Mouse (Mus musculus) liver, embryonic 13.5 days (tissue): ENCODE measurements around the gene Map1b. TPM values are rescaled to one million over a fixed set of nuclear protein-coding genes. Genes with fewer than 3 reads are reported as not detected.

Experiments used
- ATAC-seq: fragments of 200-750 bp; cut with Nextera tagmentation; 2 replicates; pipeline ENCODE4 v1.8.0; 2017; ENCODE audit warnings: low read depth, mild to moderate bottlenecking, moderate number of reproducible peaks, moderate library complexity
- DNase-seq: peaks from one replicate; pipeline ENCODE4 v3.0.0; 2022
- H3K27ac ChIP-seq: fragments of 300-500 bp; sonication (generic); 2 replicates; pipeline ENCODE4 v1.5.1; 2015; ENCODE audit warnings: moderate library complexity, mild to moderate bottlenecking, inconsistent platforms
- H3K27me3 ChIP-seq: fragments of 300-500 bp; sonication (generic); 2 replicates; pipeline ENCODE4 v1.6.1; 2015; ENCODE audit warnings: mild to moderate bottlenecking, inconsistent platforms
- H3K36me3 ChIP-seq: fragments of 300-500 bp; sonication (generic); 2 replicates; pipeline ENCODE4 v1.6.1; 2015; ENCODE audit warnings: mild to moderate bottlenecking, inconsistent platforms
- H3K4me1 ChIP-seq: fragments of 300-500 bp; sonication (generic); replicated peaks from 2 replicates; pipeline ENCODE4 v1.6.1; 2015; ENCODE audit warnings: inconsistent platforms
- H3K4me2 ChIP-seq: fragments of 300-500 bp; sonication (generic); 2 replicates; pipeline ENCODE4 v1.6.1; 2015; ENCODE audit warnings: inconsistent platforms, mild to moderate bottlenecking, moderate library complexity
- H3K4me3 ChIP-seq: fragments of 300-500 bp; sonication (generic); replicated peaks from 2 replicates; pipeline ENCODE4 v1.5.1; 2015; ENCODE audit warnings: mild to moderate bottlenecking, inconsistent platforms
- H3K9ac ChIP-seq: fragments of 300-500 bp; sonication (generic); 2 replicates; pipeline ENCODE4 v1.6.1; 2015; ENCODE audit warnings: mild to moderate bottlenecking, inconsistent platforms
- H3K9me3 ChIP-seq: fragments of 300-500 bp; sonication (generic); replicated peaks from 2 replicates; pipeline ENCODE4 v1.6.1; 2016; ENCODE audit warnings: inconsistent platforms
- WGBS: fragments of 180-500 bp; shearing (Covaris S2); methylation state at CpG from one replicate; pipeline ENCODE4 v1.1.7; 2015; ENCODE audit not compliant: insufficient replicate concordance; 5-methylcytosine and 5-hydroxymethylcytosine counted together
- polyA plus RNA-seq: library from polyadenylated mRNA; unstranded; fragments of >200 nt; fragmentation: Nextera tagmentation; extraction: Ambion mirVana; gene quantifications from 2 replicates; pipeline ENCODE4 v1.2.1, GENCODE M21; 2015

Map1b gene
- polyA plus RNA-seq, 1 experiment from 2014 or later: 5.4 TPM

DNA sequence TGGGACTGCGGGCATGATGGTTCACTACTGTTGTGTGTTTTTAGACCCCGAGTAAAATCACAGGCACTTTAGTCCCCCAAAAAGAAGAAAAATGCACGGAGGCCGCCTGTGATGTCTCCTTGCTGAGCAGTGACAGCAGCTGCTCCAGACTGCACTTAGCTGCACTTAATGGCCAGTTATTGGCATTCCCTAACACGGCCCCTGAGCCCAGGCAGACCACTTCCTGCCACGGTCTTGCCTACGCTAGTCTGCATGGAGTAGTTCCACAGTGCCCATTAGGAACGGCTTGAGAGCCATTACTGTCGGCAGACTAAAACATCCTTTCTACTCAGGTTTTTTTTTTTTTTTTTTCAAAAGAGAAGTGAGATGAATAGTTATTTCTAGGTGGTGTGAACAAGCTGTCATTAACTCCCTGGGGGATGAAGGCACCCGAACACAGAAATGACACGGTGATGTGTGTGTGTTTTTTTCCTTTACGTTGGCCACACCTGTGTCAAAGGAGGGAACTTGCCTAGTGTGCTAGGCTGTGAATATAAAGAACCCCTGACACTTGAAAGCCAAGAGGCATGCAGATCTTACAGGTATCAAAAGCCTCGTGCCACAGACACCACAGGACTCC is 14.1 kb downstream of the Map1b start:
- WGBS: 45% methylated on average over 13 of the region's 13 CpGs
- DNase-seq (no peak), ATAC-seq (no peak)
- Histone ChIP-seq H3K4me1 (no peaks in the 10 kb centered on the region), H3K27ac (no peak overlapping the region), H3K4me2 (no peak overlapping the region), H3K27me3 (no peaks in the 10 kb centered on the region), H3K4me3 (no peak overlapping the region), H3K9ac (no peak overlapping the region), H3K9me3 (no peaks in the 10 kb centered on the region), H3K36me3 (no peaks in the 10 kb centered on the region)

DNA sequence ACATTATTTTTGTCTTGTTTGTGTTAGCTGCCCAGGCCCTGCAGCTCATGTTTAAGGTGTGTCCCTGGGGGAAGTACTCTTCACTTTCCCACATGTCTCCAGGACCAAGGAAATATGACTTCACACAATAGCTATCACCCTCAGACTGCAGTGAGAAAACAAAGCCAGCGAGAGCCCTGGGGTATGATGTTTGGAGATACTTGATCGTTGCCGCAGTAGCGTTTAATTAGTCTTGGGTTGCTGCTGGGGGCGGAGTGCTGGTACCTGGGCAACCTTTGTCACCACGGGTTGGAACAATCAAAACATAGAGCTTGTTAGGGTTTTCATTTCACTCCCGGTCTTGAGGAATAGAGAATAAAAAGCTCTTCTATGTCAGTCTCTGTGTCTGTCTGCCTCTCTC is 14.9 kb downstream of the Map1b start:
- no peaks in the 10 kb centered on the region for H3K9me3 ChIP-seq
- H3K4me3 ChIP-seq: no peak overlapping the region
- H3K27ac ChIP-seq: no peak overlapping the region
- 68% methylated on average over 7 of the region's 7 CpGs for WGBS
- no peaks in the 10 kb centered on the region for H3K36me3 ChIP-seq
- no peak overlapping the region for H3K4me2 ChIP-seq
- H3K4me1 ChIP-seq: no peaks in the 10 kb centered on the region
- no peaks in the 10 kb centered on the region for H3K27me3 ChIP-seq
- H3K9ac ChIP-seq: no peak overlapping the region
- no peak for DNase-seq
- ATAC-seq: no peak

DNA sequence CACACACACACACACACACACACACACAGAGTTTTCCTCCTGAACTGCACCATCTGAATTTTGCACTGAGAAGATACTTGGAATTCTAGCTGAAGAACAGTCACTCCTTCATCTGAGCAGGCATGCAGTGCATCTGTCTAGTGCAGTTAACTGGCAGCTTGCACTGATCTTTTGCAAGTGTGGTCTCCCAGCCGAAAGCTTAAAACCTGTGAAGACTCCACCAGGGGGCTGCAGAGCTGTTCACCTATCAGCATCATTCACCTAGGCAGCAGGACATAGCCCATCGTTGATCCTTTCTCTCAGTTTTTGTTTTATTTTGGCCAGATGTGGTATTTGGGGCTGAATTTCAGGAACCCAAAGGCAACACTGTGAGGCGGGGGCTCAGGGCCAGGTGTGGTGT is 15.7 kb downstream of the Map1b start:
- ATAC-seq: no peak
- no peaks in the 10 kb centered on the region for H3K27me3 ChIP-seq
- no peak overlapping the region for H3K4me3 ChIP-seq
- H3K4me2 ChIP-seq: no peak overlapping the region
- no peaks in the 10 kb centered on the region for H3K4me1 ChIP-seq
- 56% methylated on average over 3 of the region's 3 CpGs for WGBS
- H3K9ac ChIP-seq: no peak overlapping the region
- no peak overlapping the region for H3K27ac ChIP-seq
- H3K9me3 ChIP-seq: no peaks in the 10 kb centered on the region
- no peak for DNase-seq
- H3K36me3 ChIP-seq: no peaks in the 10 kb centered on the region

DNA sequence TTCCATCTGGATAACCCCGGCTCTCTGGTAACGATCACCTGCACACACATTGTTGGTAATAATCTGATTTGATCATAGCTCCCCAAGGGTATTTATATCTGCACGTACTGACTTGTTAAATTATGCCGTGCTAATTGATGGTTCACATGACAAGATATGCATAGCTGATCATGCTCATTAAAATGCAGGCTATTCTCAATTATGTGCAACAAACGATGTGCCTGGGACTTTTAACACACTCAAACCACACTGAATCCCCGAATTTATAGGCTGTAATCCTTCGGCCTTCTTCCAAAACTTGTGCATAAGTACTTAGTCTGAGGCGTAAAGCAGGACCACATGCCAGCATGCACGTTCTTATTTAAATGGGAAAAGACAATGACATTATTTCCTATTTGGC is 16.6 kb downstream of the Map1b start:
- Histone ChIP-seq H3K9me3 (no peaks in the 10 kb centered on the region), H3K27me3 (no peaks in the 10 kb centered on the region), H3K27ac (no peak overlapping the region), H3K4me2 (no peak overlapping the region), H3K4me1 (no peaks in the 10 kb centered on the region), H3K4me3 (no peak overlapping the region), H3K9ac (no peak overlapping the region), H3K36me3 (no peaks in the 10 kb centered on the region)
- DNase-seq (no peak), ATAC-seq (no peak)
- 72% methylated on average over 9 of the region's 9 CpGs for WGBS

DNA sequence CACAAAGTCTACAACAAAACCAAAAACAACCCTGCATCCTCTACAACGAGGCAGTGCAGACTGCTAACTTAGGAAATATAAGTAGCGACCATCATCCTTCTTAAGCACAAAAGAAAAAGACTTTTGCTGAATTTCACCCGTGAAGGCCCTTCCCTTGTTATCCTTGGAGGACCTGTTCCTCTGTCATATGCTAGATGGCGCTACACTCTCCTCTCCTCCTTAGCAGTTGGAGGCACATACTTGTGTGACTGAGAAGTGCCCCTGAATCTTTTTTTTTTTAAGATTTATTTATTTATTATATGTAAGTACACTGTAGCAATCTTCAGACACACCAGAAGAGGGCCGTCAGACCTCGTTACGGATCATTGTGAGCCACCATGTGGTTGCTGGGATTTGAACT is 20.2 kb downstream of the Map1b start:
- no peak for DNase-seq
- WGBS: 59% methylated on average over 7 of the region's 7 CpGs

DNA sequence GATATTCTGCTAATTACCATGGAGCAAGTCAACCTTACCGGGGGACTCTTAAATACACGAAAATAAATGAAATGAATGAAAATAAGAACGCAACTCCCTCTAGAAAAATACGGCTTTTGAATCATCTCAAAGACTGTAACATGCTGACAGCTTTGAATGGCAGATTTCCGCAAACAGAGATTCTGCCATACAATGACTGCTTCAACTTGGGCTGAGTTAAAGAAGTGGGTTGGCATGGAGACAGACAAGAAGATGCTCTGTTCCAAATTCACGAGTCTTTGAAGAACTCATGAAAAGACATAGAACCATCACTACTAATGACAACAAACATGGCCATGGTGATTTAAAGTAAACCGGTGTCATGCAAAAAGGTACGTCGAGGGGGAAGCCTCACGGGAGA is 21.9 kb downstream of the Map1b start:
- ATAC-seq: no peak
- Histone ChIP-seq H3K4me1 (no peaks in the 10 kb centered on the region), H3K27me3 (no peaks in the 10 kb centered on the region), H3K4me2 (no peak overlapping the region), H3K27ac (no peak overlapping the region), H3K9ac (no peak overlapping the region), H3K36me3 (no peaks in the 10 kb centered on the region), H3K4me3 (no peak overlapping the region), H3K9me3 (no peaks in the 10 kb centered on the region)
- DNase-seq: no peak
- 75% methylated on average over 10 of the region's 10 CpGs for WGBS

More for the DNA sequence above, 20.2 kb downstream of the Map1b start:
- H3K4me2 ChIP-seq: no peak overlapping the region
- H3K9ac ChIP-seq: no peak overlapping the region
- no peak overlapping the region for H3K4me3 ChIP-seq
- H3K4me1 ChIP-seq: no peaks in the 10 kb centered on the region
- H3K9me3 ChIP-seq: no peaks in the 10 kb centered on the region
- no peaks in the 10 kb centered on the region for H3K36me3 ChIP-seq
- no peaks in the 10 kb centered on the region for H3K27me3 ChIP-seq
- no peak for ATAC-seq
- no peak overlapping the region for H3K27ac ChIP-seq

DNA sequence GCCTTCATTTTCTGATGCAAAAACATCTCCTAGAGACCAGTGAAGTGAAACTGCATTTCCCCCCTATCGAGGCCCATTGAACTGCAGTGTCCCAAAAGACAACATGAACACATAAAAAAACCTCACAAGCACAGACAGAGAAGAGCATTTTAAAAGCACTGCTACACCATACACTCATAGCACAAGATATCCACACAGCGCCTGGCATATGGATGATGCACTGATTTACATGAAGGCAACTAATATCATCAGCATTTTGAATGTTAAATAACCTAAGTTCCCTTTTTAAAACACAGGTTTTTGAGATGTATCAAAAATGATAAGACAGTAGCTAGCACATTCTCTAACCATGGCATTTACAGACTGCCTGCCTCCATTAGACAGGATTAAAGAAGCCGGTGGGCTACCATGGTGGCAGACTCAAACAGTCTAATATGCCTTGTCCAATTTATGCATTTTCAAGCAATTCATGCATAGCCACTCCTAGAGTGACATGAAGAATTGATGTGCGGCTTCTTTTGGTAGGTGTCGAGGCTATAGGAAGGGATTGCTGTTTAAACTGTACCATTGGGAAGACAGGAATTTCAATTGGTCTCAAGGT is 22.9 kb downstream of the Map1b start:
- H3K9me3 ChIP-seq: no peaks in the 10 kb centered on the region
- H3K36me3 ChIP-seq: no peaks in the 10 kb centered on the region
- no peaks in the 10 kb centered on the region for H3K4me1 ChIP-seq
- no peak for ATAC-seq
- no peak overlapping the region for H3K9ac ChIP-seq
- DNase-seq: no peak
- no peak overlapping the region for H3K4me3 ChIP-seq
- no peak overlapping the region for H3K27ac ChIP-seq
- WGBS: 74% methylated on average over 5 of the region's 5 CpGs
- H3K27me3 ChIP-seq: no peaks in the 10 kb centered on the region
- no peak overlapping the region for H3K4me2 ChIP-seq

DNA sequence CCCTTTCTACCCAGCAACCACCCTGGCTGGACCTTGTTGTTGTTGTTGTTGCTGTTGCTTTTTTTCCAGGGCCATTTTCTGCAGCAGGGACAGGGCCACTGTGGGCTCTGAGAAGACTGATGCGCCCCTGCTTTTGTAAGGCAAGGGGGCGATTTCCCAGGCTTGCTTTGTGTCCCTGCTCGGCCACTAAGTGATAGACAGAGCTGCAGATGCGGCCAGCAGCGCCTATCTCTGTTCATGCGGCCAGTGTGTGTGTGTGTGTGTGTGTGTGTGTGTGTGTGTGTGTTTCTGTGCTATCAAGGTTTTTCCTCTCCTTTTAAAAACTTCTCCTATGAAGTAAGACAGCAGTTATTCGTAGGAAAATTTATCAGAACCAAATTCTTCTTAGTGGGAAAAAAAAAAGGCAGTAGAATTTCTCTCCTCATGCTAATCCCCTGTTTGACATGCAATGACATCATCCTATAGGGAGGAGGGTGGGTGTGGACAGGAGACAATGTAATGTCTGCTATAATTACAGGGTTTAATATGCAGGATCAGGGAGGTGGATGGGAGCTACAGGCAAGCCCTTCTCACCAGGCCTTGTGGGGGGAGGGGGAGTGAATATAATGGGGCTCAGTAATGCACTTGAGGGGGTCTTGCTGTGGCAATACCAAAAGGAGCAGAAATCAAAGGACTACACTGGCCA is 23.6 kb downstream of the Map1b start:
- Histone ChIP-seq H3K9me3 (no peaks in the 10 kb centered on the region), H3K27me3 (no peaks in the 10 kb centered on the region), H3K4me1 (no peaks in the 10 kb centered on the region), H3K9ac (no peak overlapping the region), H3K27ac (no peak overlapping the region), H3K36me3 (no peaks in the 10 kb centered on the region), H3K4me3 (no peak overlapping the region), H3K4me2 (no peak overlapping the region)
- no peak for DNase-seq
- 50% methylated on average over 7 of the region's 7 CpGs for WGBS
- no peak for ATAC-seq

DNA sequence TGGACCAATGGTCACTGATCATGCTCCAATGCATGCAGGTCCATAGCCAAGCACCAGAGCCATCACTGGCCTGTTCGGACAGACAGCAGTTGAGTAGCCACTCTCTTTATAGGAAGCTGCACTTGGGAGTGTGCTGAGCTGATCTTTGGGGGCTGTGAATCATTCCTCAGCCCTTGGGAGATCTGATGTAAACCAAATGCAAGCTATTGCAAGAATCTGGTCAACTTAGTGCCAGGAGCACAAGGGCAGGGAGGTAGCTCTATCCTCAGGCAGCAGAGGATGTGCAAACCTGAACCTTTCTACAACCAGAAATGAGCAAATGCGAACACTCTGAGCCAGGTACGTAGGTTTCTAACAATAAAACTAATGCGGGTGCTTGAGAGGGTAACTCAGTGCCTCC is 26.3 kb downstream of the Map1b start:
- no peak for ATAC-seq
- H3K9me3 ChIP-seq: no peaks in the 10 kb centered on the region
- 62% methylated on average over 4 of the region's 4 CpGs for WGBS

DNA sequence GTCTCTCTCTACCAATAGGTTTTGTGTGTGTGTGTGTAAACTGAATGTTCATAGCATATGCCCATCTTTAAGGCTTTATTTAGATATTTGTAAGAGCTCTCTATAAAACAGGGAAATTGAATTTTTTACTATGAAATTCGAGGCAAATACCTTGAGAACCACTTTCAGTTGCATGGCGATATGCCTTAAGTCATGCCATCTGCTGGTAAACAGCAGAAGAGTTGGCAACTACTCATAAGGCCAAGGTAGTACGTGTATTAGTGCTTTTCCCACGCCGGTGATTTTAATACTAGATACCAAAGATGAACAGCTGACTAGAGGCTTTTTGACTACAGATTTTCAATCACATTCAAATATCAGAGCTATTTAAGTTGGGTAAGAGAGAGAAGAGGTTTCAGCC is 27.2 kb downstream of the Map1b start:
- Histone ChIP-seq H3K4me2 (no peak overlapping the region), H3K9me3 (no peaks in the 10 kb centered on the region), H3K27me3 (no peaks in the 10 kb centered on the region), H3K4me1 (no peaks in the 10 kb centered on the region), H3K27ac (no peak overlapping the region), H3K4me3 (no peak overlapping the region), H3K36me3 (no peaks in the 10 kb centered on the region), H3K9ac (no peak overlapping the region)
- 64% methylated on average over 5 of the region's 5 CpGs for WGBS
- ATAC-seq (no peak), DNase-seq (no peak)

More for the DNA sequence above, 26.3 kb downstream of the Map1b start:
- Histone ChIP-seq H3K27me3 (no peaks in the 10 kb centered on the region), H3K4me3 (no peak overlapping the region), H3K36me3 (no peaks in the 10 kb centered on the region), H3K4me1 (no peaks in the 10 kb centered on the region), H3K4me2 (no peak overlapping the region), H3K27ac (no peak overlapping the region), H3K9ac (no peak overlapping the region)
- no peak for DNase-seq

DNA sequence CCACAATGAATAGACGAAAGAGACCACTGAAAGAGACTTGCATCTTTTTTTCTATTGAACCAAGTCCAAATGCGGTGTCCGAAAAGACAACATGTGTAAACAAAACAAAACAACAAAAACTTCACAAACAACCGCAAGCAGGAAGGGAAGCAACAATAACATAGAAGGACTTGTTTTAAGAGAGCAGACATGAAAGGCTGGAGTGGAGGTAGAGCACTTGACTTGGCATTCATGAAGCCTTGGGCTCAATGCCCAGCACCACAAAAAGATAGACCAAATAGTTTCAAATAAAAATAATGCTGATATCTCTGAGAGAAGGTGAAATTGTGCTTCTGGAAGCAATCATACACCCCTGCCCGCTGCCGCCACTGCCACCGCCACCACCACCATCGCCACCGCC is 30.5 kb downstream of the Map1b start:
- no peaks in the 10 kb centered on the region for H3K4me1 ChIP-seq
- no peak overlapping the region for H3K9ac ChIP-seq
- WGBS: 83% methylated on average over 9 of the region's 9 CpGs
- no peak for DNase-seq
- no peak overlapping the region for H3K4me2 ChIP-seq
- no peak for ATAC-seq
- H3K36me3 ChIP-seq: no peaks in the 10 kb centered on the region
- H3K9me3 ChIP-seq: no peaks in the 10 kb centered on the region
- H3K27ac ChIP-seq: no peak overlapping the region
- H3K4me3 ChIP-seq: no peak overlapping the region
- H3K27me3 ChIP-seq: no peaks in the 10 kb centered on the region

DNA sequence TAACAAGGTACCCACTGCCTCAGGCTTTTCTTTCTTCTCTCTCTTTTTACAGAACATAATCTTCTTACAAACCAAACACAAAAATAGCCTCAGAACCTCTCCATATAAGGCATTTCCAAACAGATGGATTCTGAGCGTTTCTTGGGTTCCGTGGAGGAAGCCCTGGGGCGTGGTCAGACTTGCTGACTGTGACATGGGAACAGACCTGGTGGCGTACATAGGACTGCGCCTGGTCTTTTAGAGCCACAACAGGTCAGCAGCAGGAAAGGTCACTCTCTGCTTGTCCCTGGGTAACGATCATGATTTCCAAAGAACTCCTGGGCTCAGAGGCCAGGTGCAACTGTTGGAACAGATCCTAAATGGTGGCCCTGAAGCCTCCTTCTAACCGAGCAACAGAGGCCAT is 31.0 kb downstream of the Map1b start:
- Histone ChIP-seq H3K9ac (no peak overlapping the region), H3K4me3 (no peak overlapping the region), H3K27ac (no peak overlapping the region), H3K27me3 (no peaks in the 10 kb centered on the region), H3K36me3 (no peaks in the 10 kb centered on the region), H3K4me1 (no peaks in the 10 kb centered on the region), H3K4me2 (no peak overlapping the region), H3K9me3 (no peaks in the 10 kb centered on the region)
- WGBS: 75% methylated on average over 7 of the region's 7 CpGs
- DNase-seq (no peak), ATAC-seq (no peak)
